19 mouse cellular contexts compared by ENCODE assay signal in genomic region chr6:124742839-124743514, GRCm38 (mm10). TPM values are rescaled to one million over a fixed set of nuclear protein-coding genes. Genes with fewer than 3 reads are reported as not detected.
A peak's percentile ranks its signal among the peaks of the same experiment; 100 is the strongest.
DNase-seq lines count a peak whose midpoint lies in the region; ATAC-seq lines count a peak whose summit lies in the region.
"Had no signal": no experiment of that assay in that cellular context is flagged by ENCODE, and none has a peak within 500 bp of the region (broad histone marks: within the 10 kb centered on the region; RNA-seq: fewer than 3 reads in every experiment).

No protein-coding gene starts in this region.

- peak overlapping the region; percentile 31; the same call in 1 of the 2 replicates for H3K27ac ChIP-seq in forebrain, embryonic 10.5 days
- no peak overlapping the region for H3K27ac ChIP-seq in forebrain, embryonic 12.5 days
- peak overlapping the region; percentile 10; the same call in 1 of the 2 replicates for H3K27ac ChIP-seq in neural tube, embryonic 15.5 days (replicated peaks)
- H3K27ac ChIP-seq: heart, adult 2 months; liver, embryonic 15.5 days; neural tube, embryonic 12.5 days had no signal

- no peak for ATAC-seq in forebrain, embryonic 12.5 days (ENCODE audit: low FRiP score)
- no peak for ATAC-seq in neural tube, embryonic 15.5 days (ENCODE audit: low FRiP score)
- ATAC-seq: forebrain, embryonic 15.5 days had no signal

- H3K9ac ChIP-seq in forebrain, embryonic 12.5 days: no peak overlapping the region
- H3K9ac ChIP-seq in neural tube, embryonic 15.5 days (replicated peaks): no peak overlapping the region
- H3K9ac ChIP-seq: forebrain, embryonic 15.5 days; liver, embryonic 15.5 days; neural tube, embryonic 12.5 days had no signal

- peaks cover 59% of the 10 kb centered on the region for H3K36me3 ChIP-seq in forebrain, embryonic 10.5 days (replicated peaks)
- H3K36me3 ChIP-seq in forebrain, embryonic 12.5 days (replicated peaks): peaks cover 54% of the 10 kb centered on the region
- H3K36me3 ChIP-seq in neural tube, embryonic 15.5 days: peaks cover 42% of the 10 kb centered on the region
- H3K36me3 ChIP-seq: liver, embryonic 15.5 days had no signal

- H3K27me3 ChIP-seq in forebrain, embryonic 10.5 days (ENCODE audit: poor library complexity, severe bottlenecking): 0 out of 2 replicates have a peak, but pooled peaks cover 3% of the 10 kb centered on the region
- no peaks in the 10 kb centered on the region for H3K27me3 ChIP-seq in forebrain, embryonic 12.5 days
- no peaks in the 10 kb centered on the region for H3K27me3 ChIP-seq in neural tube, embryonic 15.5 days (replicated peaks)
- H3K27me3 ChIP-seq: forebrain, embryonic 15.5 days; liver, embryonic 15.5 days; neural tube, embryonic 12.5 days had no signal

- WGBS in forebrain, embryonic 10.5 days: 93% methylated on average over 15 of the region's 15 CpGs
- 92% methylated on average over 15 of the region's 15 CpGs for WGBS in forebrain, embryonic 12.5 days
- 91% methylated on average over 15 of the region's 15 CpGs for WGBS in neural tube, embryonic 15.5 days

- peak overlapping the region; percentile 3; the same call in 1 of the 2 replicates for H3K4me3 ChIP-seq in forebrain, embryonic 10.5 days
- no peak overlapping the region for H3K4me3 ChIP-seq in forebrain, embryonic 12.5 days (replicated peaks)
- H3K4me3 ChIP-seq in neural tube, embryonic 15.5 days (replicated peaks): no peak overlapping the region
- H3K4me3 ChIP-seq: forebrain, embryonic 15.5 days; gastrocnemius, adult 2 months; heart, adult 2 months; liver, embryonic 15.5 days; neural tube, embryonic 12.5 days had no signal

- H3K9me3 ChIP-seq in forebrain, embryonic 10.5 days: no peaks in the 10 kb centered on the region
- no peaks in the 10 kb centered on the region for H3K9me3 ChIP-seq in forebrain, embryonic 12.5 days
- no peaks in the 10 kb centered on the region for H3K9me3 ChIP-seq in neural tube, embryonic 15.5 days (replicated peaks)
- H3K9me3 ChIP-seq: forebrain, embryonic 15.5 days; liver, embryonic 15.5 days; neural tube, embryonic 12.5 days had no signal

- H3K4me1 ChIP-seq in forebrain, embryonic 10.5 days: peaks cover 76% of the 10 kb centered on the region
- H3K4me1 ChIP-seq in forebrain, embryonic 12.5 days: peaks cover 49% of the 10 kb centered on the region
- H3K4me1 ChIP-seq in neural tube, embryonic 15.5 days: peaks cover 59% of the 10 kb centered on the region

- H3K4me2 ChIP-seq in forebrain, embryonic 12.5 days: no peak overlapping the region
- no peak overlapping the region for H3K4me2 ChIP-seq in neural tube, embryonic 15.5 days
- H3K4me2 ChIP-seq: forebrain, embryonic 15.5 days; liver, embryonic 15.5 days; neural tube, embryonic 12.5 days had no signal

- no peak for DNase-seq in forebrain, embryonic 10.5 days (ENCODE audit: extremely low spot score, low spot score)
- DNase-seq in kidney, postnatal 10 days: peak; percentile 43
- DNase-seq in kidney, adult 11 months: no peak
- DNase-seq in testis, postnatal 14 days (ENCODE audit: low spot score): peak; percentile 35
- no peak for DNase-seq in testis, postnatal 10 days (ENCODE audit: low spot score)
- DNase-seq in urinary bladder, postnatal 4 days (ENCODE audit: low spot score in 2 of 2): no peak
- DNase-seq: gastrocnemius, adult 2 months; heart, adult 2 months; kidney, adult 18-20 months; layer of hippocampus, postnatal 36 days; midbrain, embryonic 14.5 days; right cerebral cortex, postnatal 4 days had no signal

RNA-seq across cellular contexts. Expression of gene Grcc10, which starts 1.8 kb away (rescaled TPM):
- 397 and 415 TPM in 2 replicates for polyA plus RNA-seq in forebrain, embryonic 10.5 days (2016; fragmentation: Nextera tagmentation; extraction: Ambion mirVana)
- 550 and 568 TPM in 2 replicates for polyA plus RNA-seq in forebrain, embryonic 12.5 days (2016; fragmentation: Nextera tagmentation; extraction: Ambion mirVana)
- polyA plus RNA-seq in neural tube, embryonic 15.5 days (2015; fragmentation: Nextera tagmentation; extraction: Ambion mirVana): 572 and 623 TPM in 2 replicates

RNA-seq across cellular contexts. Expression of gene Ptpn6, which starts 4.5 kb away (rescaled TPM):
- 4.8 and 5.2 TPM in 2 replicates for polyA plus RNA-seq in forebrain, embryonic 10.5 days (2016; fragmentation: Nextera tagmentation; extraction: Ambion mirVana)
- polyA plus RNA-seq in forebrain, embryonic 12.5 days (2016; fragmentation: Nextera tagmentation; extraction: Ambion mirVana): 5.4 and 6.1 TPM in 2 replicates
- 4.8 and 24.7 TPM in 2 replicates for polyA plus RNA-seq in neural tube, embryonic 15.5 days (2015; fragmentation: Nextera tagmentation; extraction: Ambion mirVana)

RNA-seq across cellular contexts. Expression of gene Gm45234, which starts 12.8 kb away (rescaled TPM):
- not detected in 2 replicates for polyA plus RNA-seq in forebrain, embryonic 10.5 days (2016; fragmentation: Nextera tagmentation; extraction: Ambion mirVana)
- polyA plus RNA-seq in forebrain, embryonic 12.5 days (2016; fragmentation: Nextera tagmentation; extraction: Ambion mirVana): not detected in 2 replicates
- polyA plus RNA-seq in neural tube, embryonic 15.5 days (2015; fragmentation: Nextera tagmentation; extraction: Ambion mirVana): 0.17 TPM in 1 of 2 replicates, not detected in the other
- polyA plus RNA-seq: C2C12; forebrain, embryonic 15.5 days; heart, adult 2 months; heart, postnatal 0 days; liver, embryonic 15.5 days; midbrain, embryonic 14.5 days; neural tube, embryonic 12.5 days had no signal

RNA-seq across cellular contexts. Expression of gene Atn1, which starts 13.3 kb away (rescaled TPM):
- polyA plus RNA-seq in forebrain, embryonic 10.5 days (2016; fragmentation: Nextera tagmentation; extraction: Ambion mirVana): 12.5 and 14.2 TPM in 2 replicates
- 17.6 and 19.2 TPM in 2 replicates for polyA plus RNA-seq in forebrain, embryonic 12.5 days (2016; fragmentation: Nextera tagmentation; extraction: Ambion mirVana)
- 23.1 and 24.0 TPM in 2 replicates for polyA plus RNA-seq in neural tube, embryonic 15.5 days (2015; fragmentation: Nextera tagmentation; extraction: Ambion mirVana)

RNA-seq across cellular contexts. Expression of gene Eno2, which starts 26.5 kb away (rescaled TPM):
- polyA plus RNA-seq in forebrain, embryonic 10.5 days (2016; fragmentation: Nextera tagmentation; extraction: Ambion mirVana): 4.0 and 4.4 TPM in 2 replicates
- 10.5 and 10.6 TPM in 2 replicates for polyA plus RNA-seq in forebrain, embryonic 12.5 days (2016; fragmentation: Nextera tagmentation; extraction: Ambion mirVana)
- polyA plus RNA-seq in neural tube, embryonic 15.5 days (2015; fragmentation: Nextera tagmentation; extraction: Ambion mirVana): 197 and 226 TPM in 2 replicates

Comparison
In these comparisons a context has a peak if more than half of its experiments do, and no peak if none do; other contexts are left out.
1. DNase-seq: peak in kidney, postnatal 10 days (single experiment) and testis, postnatal 14 days (single experiment); none in forebrain, embryonic 10.5 days (single experiment), kidney, adult 11 months (single experiment), testis, postnatal 10 days (single experiment) and urinary bladder, postnatal 4 days (0 of 2).